Mouse (Mus musculus) midbrain, embryonic 15.5 days (tissue): Measurements from ENCODE around the gene Clca3a1. TPM values are rescaled to one million over a fixed set of nuclear protein-coding genes. Genes with fewer than 3 reads are reported as not detected.
"Not testable (repeated sequence)": the region's sequence is repeated elsewhere in the genome, so short reads cannot be mapped to it uniquely, and the experiment has no call there.

Experiments
- ATAC-seq: fragments of 200-750 bp; cut with Nextera tagmentation; replicated peaks from 2 replicates; pipeline ENCODE4 v1.8.0; 2017; ENCODE audit warnings: moderate TSS enrichment
- H3K27ac ChIP-seq: fragments of 300-500 bp; sonication (generic); 2 replicates; pipeline ENCODE4 v1.5.1; 2015; ENCODE audit warnings: mild to moderate bottlenecking, inconsistent platforms
- H3K27me3 ChIP-seq: fragments of 300-500 bp; sonication (generic); replicated peaks from 2 replicates; pipeline ENCODE4 v1.6.1; 2015; ENCODE audit warnings: inconsistent platforms
- H3K36me3 ChIP-seq: fragments of 300-500 bp; sonication (generic); replicated peaks from 2 replicates; pipeline ENCODE4 v1.6.1; 2015; ENCODE audit warnings: inconsistent platforms
- H3K4me1 ChIP-seq: fragments of 300-500 bp; sonication (generic); 2 replicates; pipeline ENCODE4 v1.6.1; 2015; ENCODE audit warnings: inconsistent platforms
- H3K4me2 ChIP-seq: fragments of 300-500 bp; sonication (generic); 2 replicates; pipeline ENCODE4 v1.6.1; 2015; ENCODE audit warnings: inconsistent platforms, mild to moderate bottlenecking, moderate library complexity
- H3K4me3 ChIP-seq: fragments of 300-500 bp; sonication (generic); 2 replicates; pipeline ENCODE4 v1.5.1; 2015; ENCODE audit warnings: mild to moderate bottlenecking, inconsistent platforms
- H3K9ac ChIP-seq: fragments of 300-500 bp; sonication (generic); 2 replicates; pipeline ENCODE4 v1.6.1; 2015; ENCODE audit warnings: mild to moderate bottlenecking, inconsistent platforms
- H3K9me3 ChIP-seq: fragments of 300-500 bp; sonication (generic); 2 replicates; pipeline ENCODE4 v1.6.1; 2016; ENCODE audit warnings: inconsistent platforms
- WGBS: fragments of 180-500 bp; shearing (Covaris S2); methylation state at CpG from one replicate; pipeline ENCODE4 v1.1.7; 2015; ENCODE audit warnings: mixed read lengths; 5-methylcytosine and 5-hydroxymethylcytosine counted together
- polyA plus RNA-seq: library from polyadenylated mRNA; unstranded; fragments of >200 nt; fragmentation: Nextera tagmentation; extraction: Ambion mirVana; gene quantifications from 2 replicates; pipeline ENCODE4 v1.2.1, GENCODE M21; 2015

The Clca3a1 gene
- polyA plus RNA-seq, 1 experiment from 2014 or later = 0.50 TPM

GRCm38 (mm10) chr3:144747706-144748105 lies 13.1 kb downstream of the Clca3a1 start:
- not testable (repeated sequence) for H3K4me1 ChIP-seq, H3K9me3 ChIP-seq, H3K36me3 ChIP-seq, H3K27ac ChIP-seq, H3K4me3 ChIP-seq, H3K4me2 ChIP-seq, H3K27me3 ChIP-seq, H3K9ac ChIP-seq
- WGBS = 13% methylated on average over 3 of the region's 3 CpGs
- ATAC-seq = peak; percentile 80

- H3K9ac ChIP-seq, H3K36me3 ChIP-seq, H3K4me3 ChIP-seq, H3K4me2 ChIP-seq, H3K9me3 ChIP-seq, ATAC-seq, H3K4me1 ChIP-seq, H3K27ac ChIP-seq, H3K27me3 ChIP-seq: not testable (repeated sequence)
- WGBS = 77% methylated on average over 24 of the region's 24 CpGs
These were observed 22.4 kb downstream of the Clca3a1 start for GRCm38 (mm10) chr3:144738396-144738795.

- 28% methylated on average over 9 of the region's 9 CpGs for WGBS
These were observed 23.9 kb downstream of the Clca3a1 start for GRCm38 (mm10) chr3:144736831-144737230.

GRCm38 (mm10) chr3:144723455-144723854 lies 37.3 kb downstream of the Clca3a1 start:
- Histone ChIP-seq H3K4me1 (peaks cover 16% of the 10 kb centered on the region), H3K27ac (no peak overlapping the region), H3K4me3 (no peak overlapping the region), H3K9ac (no peak overlapping the region), H3K9me3 (no peaks in the 10 kb centered on the region), H3K36me3 (no peaks in the 10 kb centered on the region), H3K4me2 (no peak overlapping the region), H3K27me3 (no peaks in the 10 kb centered on the region)
- WGBS = 52% methylated on average over 4 of the region's 4 CpGs
- ATAC-seq = no peak

More at GRCm38 (mm10) chr3:144736831-144737230, 23.9 kb downstream of the Clca3a1 start:
- Histone ChIP-seq H3K27me3 (no peaks in the 10 kb centered on the region), H3K9me3 (no peaks in the 10 kb centered on the region), H3K4me3 (no peak overlapping the region), H3K4me2 (no peak overlapping the region), H3K4me1 (no peaks in the 10 kb centered on the region), H3K27ac (no peak overlapping the region), H3K36me3 (no peaks in the 10 kb centered on the region), H3K9ac (no peak overlapping the region)
- no peak for ATAC-seq

- not testable (repeated sequence) for ATAC-seq, H3K4me2 ChIP-seq
- WGBS = 92% methylated on average over 3 of the region's 3 CpGs
These were observed 38.2 kb downstream of the Clca3a1 start for GRCm38 (mm10) chr3:144722566-144722965.

GRCm38 (mm10) chr3:144721860-144722256 lies 38.9 kb downstream of the Clca3a1 start:
- Histone ChIP-seq H3K9me3 (no peaks in the 10 kb centered on the region), H3K27me3 (no peaks in the 10 kb centered on the region), H3K27ac (no peak overlapping the region), H3K9ac (no peak overlapping the region), H3K36me3 (no peaks in the 10 kb centered on the region), H3K4me2 (no peak overlapping the region), H3K4me3 (no peak overlapping the region), H3K4me1 (peaks cover 27% of the 10 kb centered on the region)
- WGBS = 89% methylated on average over 9 of the region's 9 CpGs
- no peak for ATAC-seq

More at GRCm38 (mm10) chr3:144722566-144722965, 38.2 kb downstream of the Clca3a1 start:
- not testable (repeated sequence) for H3K27ac ChIP-seq, H3K4me3 ChIP-seq, H3K36me3 ChIP-seq, H3K9ac ChIP-seq, H3K9me3 ChIP-seq, H3K27me3 ChIP-seq
- H3K4me1 ChIP-seq = peaks cover 22% of the 10 kb centered on the region

GRCm38 (mm10) chr3:144721077-144721859 lies 39.5 kb downstream of the Clca3a1 start:
- Histone ChIP-seq H3K27ac (peak overlapping the region; percentile 98), H3K27me3 (no peaks in the 10 kb centered on the region), H3K4me1 (peaks cover 32% of the 10 kb centered on the region), H3K4me2 (peak overlapping the region; percentile 51), H3K4me3 (peak overlapping the region; percentile 83), H3K36me3 (no peaks in the 10 kb centered on the region), H3K9ac (peak overlapping the region; percentile 46; the same call in 1 of the 2 replicates), H3K9me3 (no peaks in the 10 kb centered on the region)
- ATAC-seq = no peak
- WGBS = 90% methylated on average over 10 of the region's 10 CpGs

- Histone ChIP-seq H3K4me3 (peak within 1 kb of the TSS; percentile 83), H3K36me3 (no peaks in the 10 kb centered on the region), H3K9me3 (no peaks in the 10 kb centered on the region), H3K4me2 (peak within 1 kb of the TSS; percentile 92), H3K9ac (peak within 1 kb of the TSS; percentile 88), H3K27ac (peak within 1 kb of the TSS; percentile 98), H3K27me3 (no peaks in the 10 kb centered on the region), H3K4me1 (peaks cover 37% of the 10 kb centered on the region)
- WGBS = 2% methylated on average over 72 of the region's 98 CpGs
- ATAC-seq = peak; percentile 94
These were observed 40.7 kb downstream of the Clca3a1 start, which contains the start of gene Sh3glb1 for GRCm38 (mm10) chr3:144719901-144720747. Gene Sh3glb1 (minus strand): TSS chr3:144720335.

- ATAC-seq = no peak; the same call in none of the 2 replicates
- 1% methylated on average over 56 of the region's 56 CpGs for WGBS
- H3K4me2 ChIP-seq = peak overlapping the region; percentile 92
- H3K27me3 ChIP-seq = no peaks in the 10 kb centered on the region
- H3K9ac ChIP-seq = peak overlapping the region; percentile 88
- H3K9me3 ChIP-seq = no peaks in the 10 kb centered on the region
- peak overlapping the region; percentile 83 for H3K4me3 ChIP-seq
- peak overlapping the region; percentile 98 for H3K27ac ChIP-seq
- H3K4me1 ChIP-seq = peaks cover 40% of the 10 kb centered on the region
- no peaks in the 10 kb centered on the region for H3K36me3 ChIP-seq
These were observed 41.5 kb downstream of the Clca3a1 start for GRCm38 (mm10) chr3:144719088-144719900.

- H3K36me3 ChIP-seq = no peaks in the 10 kb centered on the region
- peaks cover 40% of the 10 kb centered on the region for H3K4me1 ChIP-seq
- H3K27ac ChIP-seq = peak overlapping the region; percentile 98; the same call in 1 of the 2 replicates
- no peaks in the 10 kb centered on the region for H3K27me3 ChIP-seq
- H3K4me2 ChIP-seq = peak overlapping the region; percentile 92
- no peaks in the 10 kb centered on the region for H3K9me3 ChIP-seq
- WGBS = 21% methylated on average over 7 of the region's 7 CpGs
- peak overlapping the region; percentile 88 for H3K9ac ChIP-seq
- no peak for ATAC-seq
- H3K4me3 ChIP-seq = peak overlapping the region; percentile 83
These were observed 42.1 kb downstream of the Clca3a1 start for GRCm38 (mm10) chr3:144718706-144719087.

GRCm38 (mm10) chr3:144717835-144718234 lies 42.9 kb downstream of the Clca3a1 start:
- Histone ChIP-seq H3K36me3 (no peaks in the 10 kb centered on the region), H3K9ac (no peak overlapping the region), H3K9me3 (no peaks in the 10 kb centered on the region), H3K27ac (no peak overlapping the region), H3K4me1 (peaks cover 40% of the 10 kb centered on the region), H3K4me3 (no peak overlapping the region), H3K27me3 (no peaks in the 10 kb centered on the region), H3K4me2 (peak overlapping the region; percentile 26)
- 80% methylated on average over 6 of the region's 6 CpGs for WGBS
- ATAC-seq = no peak
